Mouse (Mus musculus): Measurements from ENCODE around the gene C3ar1. TPM values are rescaled to one million over a fixed set of nuclear protein-coding genes. Genes with fewer than 3 reads are reported as not detected.

Gene C3ar1
- polyA plus RNA-seq, 1 experiment from 2014 or later: 2.1 TPM

- H3K27me3 ChIP-seq (replicated peaks; ENCODE audit: control insufficient read depth, insufficient read depth, low read length): no peaks in the 10 kb centered on the region
Measured at GRCm38 (mm10) chr6:122810022-122810614, 45.8 kb downstream of the C3ar1 start.

GRCm38 (mm10) chr6:122804418-122804817 is 51.5 kb downstream of the C3ar1 start:
- H3K36me3 ChIP-seq (ENCODE audit: control insufficient read depth, insufficient read depth, low read length): no peaks in the 10 kb centered on the region
- H3K4me3 ChIP-seq (ENCODE audit: low read length): no peak overlapping the region
- H3K4me2 ChIP-seq (ENCODE audit: low read depth, low read length): no peak overlapping the region
- H3K9me3 ChIP-seq (ENCODE audit: control insufficient read depth, low read length): no peaks in the 10 kb centered on the region
- WGBS: 21% methylated on average over 5 of the region's 5 CpGs
- H3K4me1 ChIP-seq (ENCODE audit: control insufficient read depth, insufficient read depth, low read length): peaks cover 3% of the 10 kb centered on the region; the same call in 1 of the 2 replicates
- no peak overlapping the region for H3K9ac ChIP-seq (ENCODE audit: low read depth, low read length)
- H3K27me3 ChIP-seq (replicated peaks; ENCODE audit: control insufficient read depth, insufficient read depth, low read length): no peaks in the 10 kb centered on the region
- H3K27ac ChIP-seq (ENCODE audit: low read length): no peak overlapping the region
- peak; percentile 61 for ATAC-seq

More at GRCm38 (mm10) chr6:122810022-122810614, 45.8 kb downstream of the C3ar1 start:
- peak; percentile 0 for ATAC-seq
- Histone ChIP-seq H3K4me1 (ENCODE audit: control insufficient read depth, insufficient read depth, low read length) (peaks cover 4% of the 10 kb centered on the region; the same call in 1 of the 2 replicates), H3K36me3 (ENCODE audit: control insufficient read depth, insufficient read depth, low read length) (no peaks in the 10 kb centered on the region), H3K27ac (ENCODE audit: low read length) (peak overlapping the region; percentile 100), H3K9me3 (ENCODE audit: control insufficient read depth, low read length) (no peaks in the 10 kb centered on the region), H3K9ac (ENCODE audit: low read depth, low read length) (peak overlapping the region; percentile 65), H3K4me2 (ENCODE audit: low read depth, low read length) (peak overlapping the region; percentile 59), H3K4me3 (ENCODE audit: low read length) (peak overlapping the region; percentile 73)
- WGBS: under 1% methylated on average over 11 of the region's 11 CpGs

GRCm38 (mm10) chr6:122801801-122802514 is 54.0 kb downstream of the C3ar1 start:
- WGBS: 4% methylated on average over 34 of the region's 34 CpGs
- 0 out of 2 replicates have a peak overlapping the region, but pooled peaks have one; percentile 23 for H3K27ac ChIP-seq (ENCODE audit: low read length)
- peaks cover 3% of the 10 kb centered on the region; the same call in 1 of the 2 replicates for H3K4me1 ChIP-seq (ENCODE audit: control insufficient read depth, insufficient read depth, low read length)
- peak; percentile 63 for ATAC-seq
- no peaks in the 10 kb centered on the region for H3K9me3 ChIP-seq (ENCODE audit: control insufficient read depth, low read length)
- no peaks in the 10 kb centered on the region for H3K27me3 ChIP-seq (replicated peaks; ENCODE audit: control insufficient read depth, insufficient read depth, low read length)
- H3K4me2 ChIP-seq (ENCODE audit: low read depth, low read length): peak overlapping the region; percentile 100
- no peaks in the 10 kb centered on the region for H3K36me3 ChIP-seq (ENCODE audit: control insufficient read depth, insufficient read depth, low read length)
- H3K4me3 ChIP-seq (ENCODE audit: low read length): peak overlapping the region; percentile 64
- peak overlapping the region; percentile 77 for H3K9ac ChIP-seq (ENCODE audit: low read depth, low read length)

GRCm38 (mm10) chr6:122801301-122801800 is 54.6 kb downstream of the C3ar1 start, which contains the start of gene Slc2a3:
TSS of gene Slc2a3 (minus strand) at chr6:122801640.
- H3K4me2 ChIP-seq (ENCODE audit: low read depth, low read length): peak within 1 kb of the TSS; percentile 100
- no peaks in the 10 kb centered on the region for H3K9me3 ChIP-seq (ENCODE audit: control insufficient read depth, low read length)
- ATAC-seq: peak; percentile 72
- peak within 1 kb of the TSS; percentile 77 for H3K9ac ChIP-seq (ENCODE audit: low read depth, low read length)
- peaks cover 3% of the 10 kb centered on the region; the same call in 1 of the 2 replicates for H3K4me1 ChIP-seq (ENCODE audit: control insufficient read depth, insufficient read depth, low read length)
- H3K27me3 ChIP-seq (replicated peaks; ENCODE audit: control insufficient read depth, insufficient read depth, low read length): no peaks in the 10 kb centered on the region
- peak within 1 kb of the TSS; percentile 64 for H3K4me3 ChIP-seq (ENCODE audit: low read length)
- WGBS: under 1% methylated on average over 46 of the region's 46 CpGs
- no peaks in the 10 kb centered on the region for H3K36me3 ChIP-seq (ENCODE audit: control insufficient read depth, insufficient read depth, low read length)
- H3K27ac ChIP-seq (ENCODE audit: low read length): peak within 1 kb of the TSS; percentile 23; the same call in 1 of the 2 replicates

GRCm38 (mm10) chr6:122800640-122801300 is 55.2 kb downstream of the C3ar1 start:
- WGBS: 35% methylated on average over 10 of the region's 10 CpGs
- Histone ChIP-seq H3K27ac (ENCODE audit: low read length) (no peak overlapping the region), H3K4me2 (ENCODE audit: low read depth, low read length) (peak overlapping the region; percentile 100), H3K9me3 (ENCODE audit: control insufficient read depth, low read length) (no peaks in the 10 kb centered on the region), H3K27me3 (replicated peaks; ENCODE audit: control insufficient read depth, insufficient read depth, low read length) (no peaks in the 10 kb centered on the region), H3K4me3 (ENCODE audit: low read length) (peak overlapping the region; percentile 64), H3K4me1 (ENCODE audit: control insufficient read depth, insufficient read depth, low read length) (peaks cover 3% of the 10 kb centered on the region; the same call in 1 of the 2 replicates), H3K36me3 (ENCODE audit: control insufficient read depth, insufficient read depth, low read length) (no peaks in the 10 kb centered on the region), H3K9ac (ENCODE audit: low read depth, low read length) (peak overlapping the region; percentile 77)
- no peak; the same call in 1 of the 2 replicates for ATAC-seq

Small RNA genes lying within 50 kb of the gene (microRNA-seq; reads per million reads assigned to microRNA genes)
- gene Mir7231: not detected

Other genes with a start within 250 kb of the C3ar1 start
- 0.06 and 0.13 TPM in 2 replicates for gene Gdf3, start 246.1 kb downstream of the C3ar1 start, polyA plus RNA-seq (2015; fragmentation: Nextera tagmentation; extraction: Ambion mirVana)
- gene Dppa3, start 229.8 kb downstream of the C3ar1 start, polyA plus RNA-seq (2015; fragmentation: Nextera tagmentation; extraction: Ambion mirVana): not detected in 2 replicates
- gene Nanog, start 148.7 kb downstream of the C3ar1 start, polyA plus RNA-seq (2015; fragmentation: Nextera tagmentation; extraction: Ambion mirVana): 0.06 and 0.18 TPM in 2 replicates
- gene Slc2a3, start 54.5 kb downstream of the C3ar1 start, polyA plus RNA-seq (2015; fragmentation: Nextera tagmentation; extraction: Ambion mirVana): 8.9 and 9.5 TPM in 2 replicates
- 3.3 and 3.4 TPM in 2 replicates for gene Foxj2, start 36.2 kb downstream of the C3ar1 start, polyA plus RNA-seq (2015; fragmentation: Nextera tagmentation; extraction: Ambion mirVana)
- gene Necap1, start 18.3 kb upstream of the C3ar1 start, polyA plus RNA-seq (2015; fragmentation: Nextera tagmentation; extraction: Ambion mirVana): 60.6 and 60.8 TPM in 2 replicates
- 3.6 TPM in 2 replicates for gene Clec4a1, start 65.7 kb upstream of the C3ar1 start, polyA plus RNA-seq (2015; fragmentation: Nextera tagmentation; extraction: Ambion mirVana)
- gene Clec4a3, start 96.4 kb upstream of the C3ar1 start, polyA plus RNA-seq (2015; fragmentation: Nextera tagmentation; extraction: Ambion mirVana): 3.0 and 3.6 TPM in 2 replicates
- not detected in 2 replicates for gene Clec4a4, start 134.2 kb upstream of the C3ar1 start, polyA plus RNA-seq (2015; fragmentation: Nextera tagmentation; extraction: Ambion mirVana)
- not detected in 2 replicates for gene Clec4b1, start 193.8 kb upstream of the C3ar1 start, polyA plus RNA-seq (2015; fragmentation: Nextera tagmentation; extraction: Ambion mirVana)